Mouse (Mus musculus) E14TG2a.4 (cell line): ENCODE results near the gene Rec8.

Experiments
- CTCF ChIP-seq: conservative IDR thresholded peaks from 2 replicates; pipeline ENCODE4 v1.5.1; 2014; ENCODE audit warnings: low read length
- NANOG ChIP-seq: IDR thresholded peaks from 2 replicates; pipeline ENCODE4 v1.6.1; 2014; ENCODE audit warnings: borderline replicate concordance, low read length, mixed read lengths
- POU5F1 ChIP-seq: IDR thresholded peaks from 2 replicates; pipeline ENCODE4 v1.6.1; 2014; ENCODE audit warnings: low read length, borderline replicate concordance

DNA sequence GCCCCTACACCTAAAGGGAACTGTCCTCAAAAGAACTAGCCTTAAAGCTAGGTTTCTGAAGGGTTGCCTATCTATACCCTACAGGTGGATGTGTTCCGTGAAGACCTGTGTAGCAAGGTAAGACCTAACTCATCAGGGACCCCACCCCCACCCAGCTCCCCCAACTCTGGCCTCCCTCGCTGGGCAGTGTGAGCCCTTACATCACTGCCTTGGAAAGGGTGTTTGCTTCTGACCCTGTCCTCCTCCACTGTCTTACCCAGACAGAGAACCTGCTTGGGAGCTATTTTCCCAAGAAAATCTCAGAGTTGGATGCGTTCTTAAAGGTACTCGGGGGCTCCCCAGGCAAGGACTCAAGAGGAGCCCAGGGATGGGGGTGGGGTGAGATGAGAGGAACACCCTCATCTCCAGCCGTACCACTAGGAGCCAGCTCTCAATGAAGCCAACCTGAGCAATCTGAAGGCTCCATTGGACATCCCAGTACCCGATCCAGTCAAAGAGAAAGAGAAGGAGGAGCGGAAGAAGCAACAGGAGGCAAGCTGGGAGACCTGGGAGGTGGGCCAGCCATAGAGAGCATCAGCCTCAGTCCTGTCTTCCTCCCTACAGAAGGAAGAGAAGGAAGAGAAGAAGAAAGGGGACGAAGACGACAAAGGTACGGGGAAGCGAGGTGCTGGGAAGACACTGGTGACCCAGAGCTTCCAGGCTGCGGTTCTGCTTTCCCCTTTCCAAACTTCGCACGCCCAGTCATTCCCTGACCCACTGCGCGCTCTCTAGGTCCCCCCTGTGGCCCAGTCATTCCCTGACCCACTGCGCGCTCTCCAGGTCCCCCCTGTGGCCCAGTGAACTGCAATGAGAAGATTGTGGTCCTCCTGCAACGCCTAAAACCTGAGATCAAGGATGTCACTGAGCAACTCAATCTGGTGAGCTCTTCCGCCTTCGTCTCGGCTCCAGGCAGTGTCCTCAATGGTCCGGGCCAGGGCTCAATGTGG lies 38.0 kb upstream of the Rec8 start:
- TF ChIP-seq CTCF (no peak), NANOG (no peak), POU5F1 (no peak)
